Mouse (Mus musculus) liver, embryonic 14.5 days (tissue): ENCODE measurements around the gene Ccdc36.

Experiments
- CTCF ChIP-seq: IDR thresholded peaks from 2 replicates; pipeline ENCODE4 v1.5.1; 2016; ENCODE audit warnings: antibody characterized with exemption, low read depth, control low read depth
- EP300 ChIP-seq: IDR thresholded peaks from 2 replicates; pipeline ENCODE4 v1.6.1; 2016; ENCODE audit warnings: antibody characterized with exemption, low read depth

- TF ChIP-seq CTCF = no peak
- TF ChIP-seq EP300 = no peak
Measured at GRCm38 (mm10) chr9:108385006-108385405, 43.3 kb downstream of the Ccdc36 start.
